Mouse (Mus musculus) embryonic facial prominence, embryonic 10.5 days (tissue): ENCODE measurements around the gene Nkx2-5. TPM values are rescaled to one million over a fixed set of nuclear protein-coding genes. Genes with fewer than 3 reads are reported as not detected.
A peak's percentile ranks its signal among the peaks of the same experiment; 100 is the strongest.

ENCODE experiments used
- DNase-seq: peaks from one replicate; pipeline ENCODE4 v3.0.0-alpha.2; 2017; ENCODE audit warnings: low spot score
- H3K27ac ChIP-seq: fragments of 300-500 bp; sonication (generic); replicated peaks from 2 replicates; pipeline ENCODE4 v1.5.1; 2016; ENCODE audit warnings: mild to moderate bottlenecking
- H3K27me3 ChIP-seq: fragments of 300-500 bp; sonication (generic); replicated peaks from 2 replicates; pipeline ENCODE4 v1.6.1; 2016; ENCODE audit warnings: low read depth, mild to moderate bottlenecking; ENCODE audit not compliant: poor library complexity, severe bottlenecking
- H3K36me3 ChIP-seq: fragments of 300-500 bp; sonication (generic); replicated peaks from 2 replicates; pipeline ENCODE4 v1.6.1; 2016; ENCODE audit warnings: mild to moderate bottlenecking, moderate library complexity
- H3K4me1 ChIP-seq: fragments of 300-500 bp; sonication (generic); 2 replicates; pipeline ENCODE4 v1.6.1; 2016
- H3K4me3 ChIP-seq: fragments of 300-500 bp; sonication (generic); 2 replicates; pipeline ENCODE4 v1.5.1; 2016; ENCODE audit warnings: mild to moderate bottlenecking, moderate library complexity
- H3K9me3 ChIP-seq: fragments of 300-500 bp; sonication (generic); 2 replicates; pipeline ENCODE4 v1.6.1; 2016; ENCODE audit warnings: mild to moderate bottlenecking
- WGBS: fragments of 180-500 bp; shearing (Covaris S2); methylation state at CpG from one replicate; pipeline ENCODE4 v1.1.7; 2016; 5-methylcytosine and 5-hydroxymethylcytosine counted together
- polyA plus RNA-seq: library from polyadenylated mRNA; unstranded; fragments of >200 nt; fragmentation: Nextera tagmentation; extraction: Ambion mirVana; gene quantifications from 2 replicates; pipeline ENCODE4 v1.2.1, GENCODE M21; 2016

Gene Nkx2-5
- polyA plus RNA-seq = 0.48 and 0.75 TPM in 2 replicates

GRCm38 (mm10) chr17:26844909-26845148 is at the start of gene Nkx2-5:
Gene Nkx2-5 (minus strand): TSS chr17:26845009.
- 0% methylated on average over 4 of the region's 5 CpGs for WGBS
- Histone ChIP-seq H3K27ac (no peak within 1 kb of the TSS), H3K4me1 (peaks cover 19% of the 10 kb centered on the region), H3K4me3 (peak within 1 kb of the TSS; percentile 30; the same call in 1 of the 2 replicates), H3K9me3 (no peaks in the 10 kb centered on the region), H3K27me3 (peaks cover 97% of the 10 kb centered on the region), H3K36me3 (no peaks in the 10 kb centered on the region)
- DNase-seq = no peak

GRCm38 (mm10) chr17:26894342-26894741 is 49.5 kb upstream of the Nkx2-5 start:
- WGBS = 86% methylated on average over 6 of the region's 6 CpGs

GRCm38 (mm10) chr17:26893492-26893891 is 48.7 kb upstream of the Nkx2-5 start:
- 54% methylated on average over 6 of the region's 6 CpGs for WGBS
- peaks cover 27% of the 10 kb centered on the region for H3K4me1 ChIP-seq
- no peak overlapping the region for H3K27ac ChIP-seq
- no peak overlapping the region for H3K4me3 ChIP-seq
- H3K27me3 ChIP-seq = peaks cover 11% of the 10 kb centered on the region
- DNase-seq = no peak
- no peaks in the 10 kb centered on the region for H3K36me3 ChIP-seq
- no peaks in the 10 kb centered on the region for H3K9me3 ChIP-seq

More at GRCm38 (mm10) chr17:26894342-26894741, 49.5 kb upstream of the Nkx2-5 start:
- Histone ChIP-seq H3K36me3 (no peaks in the 10 kb centered on the region), H3K27ac (no peak overlapping the region), H3K27me3 (peaks cover 11% of the 10 kb centered on the region; the same call in 1 of the 2 replicates), H3K9me3 (no peaks in the 10 kb centered on the region), H3K4me3 (no peak overlapping the region), H3K4me1 (peaks cover 27% of the 10 kb centered on the region)
- no peak for DNase-seq

GRCm38 (mm10) chr17:26892635-26893375 is 48.0 kb upstream of the Nkx2-5 start:
- Histone ChIP-seq H3K4me3 (peak overlapping the region; percentile 6; the same call in 1 of the 2 replicates), H3K27ac (peak overlapping the region; percentile 7; the same call in 1 of the 2 replicates), H3K36me3 (no peaks in the 10 kb centered on the region), H3K4me1 (peaks cover 34% of the 10 kb centered on the region), H3K9me3 (no peaks in the 10 kb centered on the region), H3K27me3 (peaks cover 17% of the 10 kb centered on the region)
- no peak for DNase-seq
- WGBS = 56% methylated on average over 16 of the region's 16 CpGs

GRCm38 (mm10) chr17:26887926-26888325 is 43.1 kb upstream of the Nkx2-5 start:
- Histone ChIP-seq H3K36me3 (no peaks in the 10 kb centered on the region), H3K9me3 (no peaks in the 10 kb centered on the region), H3K4me3 (no peak overlapping the region), H3K4me1 (peaks cover 38% of the 10 kb centered on the region), H3K27me3 (peaks cover 31% of the 10 kb centered on the region), H3K27ac (no peak overlapping the region)
- 39% methylated on average over 3 of the region's 3 CpGs for WGBS
- no peak for DNase-seq

- H3K9me3 ChIP-seq = no peaks in the 10 kb centered on the region
- H3K4me1 ChIP-seq = peaks cover 28% of the 10 kb centered on the region
- no peaks in the 10 kb centered on the region for H3K36me3 ChIP-seq
- no peak overlapping the region for H3K27ac ChIP-seq
- peak overlapping the region; percentile 55 for H3K4me3 ChIP-seq
- H3K27me3 ChIP-seq = peaks cover 28% of the 10 kb centered on the region
- WGBS = 10% methylated on average over 30 of the region's 30 CpGs
- peak; percentile 90 for DNase-seq
Observed at GRCm38 (mm10) chr17:26886047-26886749, 41.4 kb upstream of the Nkx2-5 start.

- peaks cover 28% of the 10 kb centered on the region for H3K27me3 ChIP-seq
- H3K36me3 ChIP-seq = no peaks in the 10 kb centered on the region
- H3K4me3 ChIP-seq = peak overlapping the region; percentile 55
- 0 out of 2 replicates have a peak, but pooled peaks cover 4% of the 10 kb centered on the region for H3K9me3 ChIP-seq
- H3K27ac ChIP-seq = no peak overlapping the region
- 24% methylated on average over 25 of the region's 25 CpGs for WGBS
- peak; percentile 77 for DNase-seq
- peaks cover 28% of the 10 kb centered on the region for H3K4me1 ChIP-seq
Observed at GRCm38 (mm10) chr17:26884995-26885926, 40.5 kb upstream of the Nkx2-5 start.

GRCm38 (mm10) chr17:26883585-26883984 is 38.8 kb upstream of the Nkx2-5 start:
- no peaks in the 10 kb centered on the region for H3K36me3 ChIP-seq
- no peak overlapping the region for H3K4me3 ChIP-seq
- WGBS = 82% methylated on average over 6 of the region's 6 CpGs
- H3K9me3 ChIP-seq = 0 out of 2 replicates have a peak, but pooled peaks cover 4% of the 10 kb centered on the region
- H3K4me1 ChIP-seq = peaks cover 28% of the 10 kb centered on the region
- no peak for DNase-seq
- no peak overlapping the region for H3K27ac ChIP-seq
- peaks cover 28% of the 10 kb centered on the region for H3K27me3 ChIP-seq

GRCm38 (mm10) chr17:26882706-26883105 is 37.9 kb upstream of the Nkx2-5 start:
- peaks cover 20% of the 10 kb centered on the region for H3K4me1 ChIP-seq
- H3K27ac ChIP-seq = no peak overlapping the region
- no peak for DNase-seq
- H3K4me3 ChIP-seq = no peak overlapping the region
- peaks cover 20% of the 10 kb centered on the region for H3K27me3 ChIP-seq
- WGBS = 81% methylated on average over 1 of the region's 1 CpGs
- no peaks in the 10 kb centered on the region for H3K36me3 ChIP-seq
- 0 out of 2 replicates have a peak, but pooled peaks cover 4% of the 10 kb centered on the region for H3K9me3 ChIP-seq

GRCm38 (mm10) chr17:26879235-26879634 is 34.4 kb upstream of the Nkx2-5 start:
- Histone ChIP-seq H3K9me3 (0 out of 2 replicates have a peak, but pooled peaks cover 4% of the 10 kb centered on the region), H3K27ac (no peak overlapping the region), H3K4me3 (no peak overlapping the region), H3K27me3 (no peaks in the 10 kb centered on the region), H3K36me3 (no peaks in the 10 kb centered on the region), H3K4me1 (no peaks in the 10 kb centered on the region; the same call in 1 of the 2 replicates)
- DNase-seq = no peak
- 90% methylated on average over 6 of the region's 6 CpGs for WGBS

GRCm38 (mm10) chr17:26877927-26878326 is 33.1 kb upstream of the Nkx2-5 start:
- H3K27ac ChIP-seq = no peak overlapping the region
- H3K9me3 ChIP-seq = 0 out of 2 replicates have a peak, but pooled peaks cover 4% of the 10 kb centered on the region
- H3K36me3 ChIP-seq = no peaks in the 10 kb centered on the region
- no peak for DNase-seq
- 87% methylated on average over 7 of the region's 7 CpGs for WGBS
- H3K27me3 ChIP-seq = no peaks in the 10 kb centered on the region
- H3K4me1 ChIP-seq = no peaks in the 10 kb centered on the region
- no peak overlapping the region for H3K4me3 ChIP-seq

- DNase-seq = no peak
- no peak overlapping the region for H3K4me3 ChIP-seq
- no peak overlapping the region for H3K27ac ChIP-seq
- H3K27me3 ChIP-seq = no peaks in the 10 kb centered on the region
- H3K9me3 ChIP-seq = no peaks in the 10 kb centered on the region
- WGBS = 75% methylated on average over 11 of the region's 11 CpGs
- H3K4me1 ChIP-seq = no peaks in the 10 kb centered on the region
- no peaks in the 10 kb centered on the region for H3K36me3 ChIP-seq
Observed at GRCm38 (mm10) chr17:26874542-26874941, 29.7 kb upstream of the Nkx2-5 start.
